Mouse (Mus musculus): ENCODE data around the gene Smarce1. TPM values are rescaled to one million over a fixed set of nuclear protein-coding genes. Genes with fewer than 3 reads are reported as not detected.

Smarce1 gene
- polyA plus RNA-seq, 1 experiment from 2014 or later = 150 TPM

DNA sequence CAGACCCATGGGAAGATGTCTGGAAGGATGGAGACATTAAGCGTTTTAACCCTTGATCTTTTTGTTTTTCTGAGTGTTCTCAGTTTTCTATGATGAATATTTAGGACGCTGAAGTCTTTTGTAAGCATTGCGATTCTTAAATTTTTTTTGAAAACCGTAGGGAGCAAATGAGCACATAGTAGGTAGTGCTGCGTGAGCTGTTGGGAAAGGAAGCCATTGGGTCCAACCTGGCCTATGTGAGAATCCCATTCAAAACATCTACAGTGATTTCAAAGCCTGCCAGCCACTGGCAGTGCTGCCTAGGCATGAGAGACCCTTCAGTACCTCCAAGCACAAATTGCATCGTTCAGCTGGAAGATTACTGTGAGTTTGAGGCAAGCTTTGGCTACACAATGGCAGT lies 60.8 kb downstream of the Smarce1 start:
- Histone ChIP-seq H3K4me1 (replicated peaks; ENCODE audit: control insufficient read depth, insufficient read depth, low read length) (no peaks in the 10 kb centered on the region), H3K27ac (ENCODE audit: low read depth, low read length) (no peak overlapping the region), H3K4me2 (no peak overlapping the region), H3K27me3 (replicated peaks; ENCODE audit: control insufficient read depth, insufficient read depth, low read length) (no peaks in the 10 kb centered on the region), H3K36me3 (ENCODE audit: control insufficient read depth, insufficient read depth, low read length) (no peaks in the 10 kb centered on the region), H3K9me3 (ENCODE audit: control insufficient read depth, low read length) (no peaks in the 10 kb centered on the region), H3K4me3 (ENCODE audit: low read depth, low read length) (no peak overlapping the region), H3K9ac (ENCODE audit: low read depth, low read length) (no peak overlapping the region)
- ATAC-seq (replicated peaks; ENCODE audit: low FRiP score) (no peak), DNase-seq (ENCODE audit: low spot score) (no peak)
- WGBS = 84% methylated on average over 6 of the region's 6 CpGs

DNA sequence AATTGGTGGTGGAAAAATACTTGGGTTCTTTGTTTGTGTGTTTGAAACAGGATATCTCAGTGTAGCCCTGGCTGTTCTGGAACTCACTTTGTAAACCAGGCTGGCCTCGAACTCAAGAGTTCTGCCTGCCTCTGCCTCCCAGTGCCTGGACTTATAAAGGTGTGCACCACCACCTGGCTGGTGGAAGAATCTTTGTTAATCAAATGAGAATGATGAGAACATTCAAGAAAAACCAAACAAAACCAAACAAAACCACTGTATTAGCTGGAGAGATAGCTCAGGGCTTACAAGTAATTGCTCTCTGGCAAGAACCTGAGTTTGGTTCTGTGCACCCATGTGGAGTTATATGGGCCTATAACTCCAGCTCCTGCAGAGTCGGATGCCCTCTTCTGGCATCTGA lies 61.4 kb downstream of the Smarce1 start:
- Histone ChIP-seq H3K27ac (ENCODE audit: low read depth, low read length) (no peak overlapping the region), H3K4me2 (no peak overlapping the region), H3K9ac (ENCODE audit: low read depth, low read length) (no peak overlapping the region), H3K4me3 (ENCODE audit: low read depth, low read length) (no peak overlapping the region), H3K4me1 (replicated peaks; ENCODE audit: control insufficient read depth, insufficient read depth, low read length) (no peaks in the 10 kb centered on the region), H3K9me3 (ENCODE audit: control insufficient read depth, low read length) (no peaks in the 10 kb centered on the region), H3K36me3 (ENCODE audit: control insufficient read depth, insufficient read depth, low read length) (no peaks in the 10 kb centered on the region), H3K27me3 (replicated peaks; ENCODE audit: control insufficient read depth, insufficient read depth, low read length) (no peaks in the 10 kb centered on the region)
- no peak for DNase-seq (ENCODE audit: low spot score)
- WGBS = 87% methylated on average over 2 of the region's 2 CpGs
- ATAC-seq (replicated peaks; ENCODE audit: low FRiP score) = no peak

DNA sequence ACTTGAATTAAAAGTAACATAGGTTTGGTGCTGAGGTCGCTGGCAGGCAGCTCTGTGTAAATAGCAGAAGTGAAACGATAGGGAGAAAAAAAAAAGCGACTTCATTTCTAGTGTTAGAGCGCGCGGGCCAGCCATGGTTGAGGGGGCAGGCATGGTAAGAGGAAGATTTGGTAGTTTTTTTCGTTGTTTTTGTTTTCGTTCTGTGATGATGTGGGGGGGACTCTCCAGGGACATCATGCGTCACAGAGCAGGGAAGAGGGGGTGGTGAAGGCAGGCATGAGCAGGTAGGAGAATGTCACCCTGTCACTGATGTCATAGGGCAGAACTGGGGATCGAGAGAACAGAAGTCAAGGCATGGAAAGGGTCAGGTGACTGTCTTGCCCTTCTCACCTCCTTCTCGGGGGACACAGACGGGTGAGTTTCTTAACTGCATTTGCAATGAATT lies 62.8 kb downstream of the Smarce1 start:
- no peak overlapping the region for H3K9ac ChIP-seq (ENCODE audit: low read depth, low read length)
- H3K27me3 ChIP-seq (replicated peaks; ENCODE audit: control insufficient read depth, insufficient read depth, low read length) = no peaks in the 10 kb centered on the region
- no peaks in the 10 kb centered on the region for H3K4me1 ChIP-seq (replicated peaks; ENCODE audit: control insufficient read depth, insufficient read depth, low read length)
- H3K4me2 ChIP-seq = no peak overlapping the region
- H3K9me3 ChIP-seq (ENCODE audit: control insufficient read depth, low read length) = no peaks in the 10 kb centered on the region
- no peak overlapping the region for H3K4me3 ChIP-seq (ENCODE audit: low read depth, low read length)
- H3K36me3 ChIP-seq (ENCODE audit: control insufficient read depth, insufficient read depth, low read length) = no peaks in the 10 kb centered on the region
- no peak overlapping the region for H3K27ac ChIP-seq (ENCODE audit: low read depth, low read length)
- DNase-seq (ENCODE audit: low spot score) (no peak), ATAC-seq (replicated peaks; ENCODE audit: low FRiP score) (no peak)
- WGBS = 69% methylated on average over 12 of the region's 12 CpGs

DNA sequence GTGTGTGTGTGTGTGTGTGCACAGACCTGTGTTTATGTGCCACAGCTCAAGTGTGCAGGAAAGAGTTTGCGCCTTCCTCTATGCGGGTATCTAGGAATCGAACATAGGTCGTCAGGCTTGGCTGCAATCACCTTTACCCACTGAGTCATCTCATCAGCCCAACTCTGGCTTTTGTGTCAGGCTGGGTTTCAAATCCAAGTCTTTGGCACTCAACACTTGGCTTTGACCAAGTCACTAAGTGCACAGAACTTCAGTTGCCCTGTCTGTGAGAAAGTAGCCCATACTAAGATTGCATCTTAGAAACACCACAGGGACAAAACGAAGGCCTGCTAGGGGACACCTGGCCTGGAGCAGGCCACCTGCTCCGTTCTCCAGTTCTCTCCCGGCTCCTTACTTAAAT lies 63.2 kb downstream of the Smarce1 start:
- Histone ChIP-seq H3K4me3 (ENCODE audit: low read depth, low read length) (no peak overlapping the region), H3K27ac (ENCODE audit: low read depth, low read length) (no peak overlapping the region), H3K27me3 (replicated peaks; ENCODE audit: control insufficient read depth, insufficient read depth, low read length) (no peaks in the 10 kb centered on the region), H3K9ac (ENCODE audit: low read depth, low read length) (no peak overlapping the region), H3K4me2 (no peak overlapping the region), H3K36me3 (ENCODE audit: control insufficient read depth, insufficient read depth, low read length) (no peaks in the 10 kb centered on the region), H3K4me1 (replicated peaks; ENCODE audit: control insufficient read depth, insufficient read depth, low read length) (no peaks in the 10 kb centered on the region), H3K9me3 (ENCODE audit: control insufficient read depth, low read length) (no peaks in the 10 kb centered on the region)
- 85% methylated on average over 7 of the region's 7 CpGs for WGBS
- ATAC-seq (replicated peaks; ENCODE audit: low FRiP score) (no peak), DNase-seq (ENCODE audit: low spot score) (no peak)

DNA sequence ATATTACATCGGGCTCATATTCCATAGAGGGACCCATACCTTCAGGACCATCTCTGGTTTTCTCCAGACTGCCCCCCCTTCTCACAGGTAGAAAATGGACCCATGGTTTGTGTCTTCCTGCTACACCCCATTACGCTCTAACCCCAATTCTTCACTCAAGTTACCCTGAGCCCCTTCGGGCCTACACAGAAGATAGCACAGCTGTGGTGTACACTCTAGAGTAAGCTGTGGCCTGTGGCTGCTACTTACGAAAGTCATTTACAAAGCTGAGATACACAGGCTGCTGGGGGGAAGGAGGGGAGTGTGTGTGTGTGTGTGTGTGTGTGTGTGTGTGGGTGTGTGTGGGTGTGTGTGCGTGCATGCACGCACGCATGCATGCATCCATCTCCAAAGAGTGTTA lies 64.6 kb downstream of the Smarce1 start:
- Histone ChIP-seq H3K36me3 (ENCODE audit: control insufficient read depth, insufficient read depth, low read length) (no peaks in the 10 kb centered on the region), H3K4me2 (no peak overlapping the region), H3K9me3 (ENCODE audit: control insufficient read depth, low read length) (no peaks in the 10 kb centered on the region), H3K4me1 (replicated peaks; ENCODE audit: control insufficient read depth, insufficient read depth, low read length) (no peaks in the 10 kb centered on the region), H3K27ac (ENCODE audit: low read depth, low read length) (no peak overlapping the region), H3K27me3 (replicated peaks; ENCODE audit: control insufficient read depth, insufficient read depth, low read length) (no peaks in the 10 kb centered on the region), H3K4me3 (ENCODE audit: low read depth, low read length) (no peak overlapping the region), H3K9ac (ENCODE audit: low read depth, low read length) (no peak overlapping the region)
- DNase-seq (ENCODE audit: low spot score) (no peak), ATAC-seq (replicated peaks; ENCODE audit: low FRiP score) (no peak)
- 91% methylated on average over 7 of the region's 7 CpGs for WGBS

DNA sequence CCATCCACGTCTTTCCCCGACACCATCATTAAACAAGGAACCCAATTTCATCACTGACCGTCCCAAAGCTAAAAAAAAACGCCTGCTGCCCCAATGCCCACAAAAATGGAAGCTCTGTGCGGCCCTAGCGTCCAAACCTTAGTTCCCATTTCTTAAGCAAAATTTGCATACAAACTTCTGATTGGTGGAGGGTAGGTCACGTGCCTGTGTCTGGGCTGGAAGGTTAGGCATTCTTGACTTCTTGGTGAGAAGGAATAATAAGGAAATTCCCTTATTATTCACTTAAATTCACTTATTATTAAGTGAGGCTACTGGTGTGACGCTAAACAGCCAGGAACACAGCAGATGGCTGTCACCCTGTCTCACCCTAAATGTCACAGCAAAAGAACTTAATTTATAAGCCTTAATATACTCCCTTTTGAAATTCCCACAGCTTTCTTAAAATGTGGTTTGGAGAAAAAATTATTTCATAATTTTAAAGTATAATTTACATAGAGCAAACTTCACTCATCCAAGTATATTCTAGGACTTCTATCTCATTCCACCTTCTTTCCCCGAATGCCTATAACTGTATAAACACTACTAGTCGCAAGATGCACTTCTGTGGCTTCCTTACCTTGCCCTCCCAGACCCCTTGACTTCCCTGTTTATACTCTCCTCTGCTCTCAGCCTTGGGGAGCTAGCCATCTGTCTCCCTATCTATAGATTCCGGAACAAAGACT lies 65.6 kb downstream of the Smarce1 start:
- Histone ChIP-seq H3K36me3 (ENCODE audit: control insufficient read depth, insufficient read depth, low read length) (no peaks in the 10 kb centered on the region), H3K4me3 (ENCODE audit: low read depth, low read length) (no peak overlapping the region), H3K9me3 (ENCODE audit: control insufficient read depth, low read length) (no peaks in the 10 kb centered on the region), H3K27me3 (replicated peaks; ENCODE audit: control insufficient read depth, insufficient read depth, low read length) (no peaks in the 10 kb centered on the region), H3K4me1 (replicated peaks; ENCODE audit: control insufficient read depth, insufficient read depth, low read length) (no peaks in the 10 kb centered on the region), H3K9ac (ENCODE audit: low read depth, low read length) (no peak overlapping the region), H3K27ac (ENCODE audit: low read depth, low read length) (no peak overlapping the region), H3K4me2 (no peak overlapping the region)
- WGBS = 57% methylated on average over 11 of the region's 11 CpGs
- DNase-seq (ENCODE audit: low spot score) (no peak), ATAC-seq (replicated peaks; ENCODE audit: low FRiP score) (no peak)

DNA sequence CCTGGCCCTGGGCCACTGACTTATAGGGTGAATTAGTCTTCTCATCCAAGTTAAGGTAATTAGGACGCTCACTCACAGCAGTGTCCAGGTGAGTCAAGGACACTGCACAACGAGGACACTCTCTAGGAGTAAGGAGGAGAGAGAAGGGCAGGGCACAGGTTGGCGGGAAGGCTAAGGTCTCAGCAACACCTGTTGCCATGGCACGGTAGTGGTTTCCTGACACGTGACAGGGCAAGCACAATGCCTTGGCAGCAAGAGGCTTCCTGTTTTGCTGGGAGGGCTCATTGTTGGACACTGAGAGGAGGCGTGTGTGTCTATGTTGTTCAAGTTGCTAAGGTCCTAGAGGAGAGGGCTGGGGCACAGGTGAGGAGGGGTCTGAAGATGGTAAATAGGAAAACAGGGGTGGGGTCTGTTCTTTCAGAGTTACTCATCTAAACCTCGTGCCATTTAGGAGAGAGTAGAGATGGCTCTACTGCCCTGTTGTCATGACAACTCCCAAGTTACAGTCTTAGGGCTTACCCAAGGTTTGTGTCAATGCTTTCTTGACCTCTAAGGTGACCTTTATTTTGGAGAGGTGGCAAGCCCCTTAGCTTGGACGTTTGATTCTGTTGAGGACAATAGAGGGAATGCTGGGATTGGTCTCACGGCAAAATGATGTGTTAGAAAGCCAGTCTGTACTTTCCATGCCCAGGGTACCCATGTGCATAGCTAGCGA lies 67.7 kb downstream of the Smarce1 start:
- Histone ChIP-seq H3K9me3 (ENCODE audit: control insufficient read depth, low read length) (no peaks in the 10 kb centered on the region), H3K27me3 (replicated peaks; ENCODE audit: control insufficient read depth, insufficient read depth, low read length) (no peaks in the 10 kb centered on the region), H3K36me3 (ENCODE audit: control insufficient read depth, insufficient read depth, low read length) (no peaks in the 10 kb centered on the region), H3K4me2 (no peak overlapping the region), H3K4me3 (ENCODE audit: low read depth, low read length) (no peak overlapping the region), H3K27ac (ENCODE audit: low read depth, low read length) (no peak overlapping the region), H3K4me1 (replicated peaks; ENCODE audit: control insufficient read depth, insufficient read depth, low read length) (no peaks in the 10 kb centered on the region), H3K9ac (ENCODE audit: low read depth, low read length) (no peak overlapping the region)
- ATAC-seq (replicated peaks; ENCODE audit: low FRiP score) (no peak), DNase-seq (ENCODE audit: low spot score) (no peak)
- WGBS = 73% methylated on average over 10 of the region's 10 CpGs

DNA sequence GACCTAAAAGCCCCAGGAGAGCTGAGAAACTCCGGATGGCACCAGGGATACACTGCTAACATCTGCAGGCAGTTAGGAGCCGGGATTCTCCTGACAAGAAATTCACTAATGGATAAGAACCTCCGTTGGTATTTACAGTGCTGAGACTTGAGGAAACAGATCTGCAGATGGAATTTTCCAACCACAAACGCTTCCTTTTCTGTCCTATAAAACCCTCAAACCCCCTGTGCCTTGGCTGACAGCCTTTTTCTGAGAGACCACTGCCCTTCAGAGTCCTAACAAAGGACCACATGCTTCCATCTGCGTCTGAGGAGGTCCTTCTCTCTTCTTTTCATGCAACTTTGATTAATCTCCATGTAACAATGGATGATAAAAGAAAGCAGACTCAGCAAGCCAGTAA lies 69.2 kb downstream of the Smarce1 start:
- ATAC-seq (replicated peaks; ENCODE audit: low FRiP score) (no peak), DNase-seq (ENCODE audit: low spot score) (no peak)
- H3K9ac ChIP-seq (ENCODE audit: low read depth, low read length) = no peak overlapping the region
- H3K4me2 ChIP-seq = no peak overlapping the region
- H3K36me3 ChIP-seq (ENCODE audit: control insufficient read depth, insufficient read depth, low read length) = no peaks in the 10 kb centered on the region
- no peak overlapping the region for H3K27ac ChIP-seq (ENCODE audit: low read depth, low read length)
- no peak overlapping the region for H3K4me3 ChIP-seq (ENCODE audit: low read depth, low read length)
- WGBS = 23% methylated on average over 5 of the region's 5 CpGs
- no peaks in the 10 kb centered on the region for H3K27me3 ChIP-seq (replicated peaks; ENCODE audit: control insufficient read depth, insufficient read depth, low read length)
- no peaks in the 10 kb centered on the region for H3K4me1 ChIP-seq (replicated peaks; ENCODE audit: control insufficient read depth, insufficient read depth, low read length)
- no peaks in the 10 kb centered on the region for H3K9me3 ChIP-seq (ENCODE audit: control insufficient read depth, low read length)

DNA sequence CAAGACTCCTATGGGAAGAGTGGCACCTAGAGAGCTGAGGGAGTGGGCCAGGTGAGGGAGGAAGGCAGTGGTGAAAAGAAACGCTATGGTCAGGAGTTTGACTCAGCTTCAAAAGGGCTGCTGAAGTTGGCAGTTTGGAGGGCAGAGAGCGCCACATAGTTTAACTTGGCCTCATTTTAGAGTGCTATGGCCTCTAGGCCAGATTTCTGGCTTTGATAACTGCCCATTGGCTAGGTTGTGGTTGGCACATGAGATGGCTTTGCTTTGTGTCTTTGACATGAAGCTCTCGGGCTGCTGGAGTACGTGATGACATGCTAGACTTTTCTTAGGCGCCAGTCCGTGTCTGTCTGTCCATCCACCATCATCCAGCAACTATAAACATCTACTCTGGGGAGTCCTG lies 70.6 kb downstream of the Smarce1 start:
- Histone ChIP-seq H3K27ac (ENCODE audit: low read depth, low read length) (no peak overlapping the region), H3K4me2 (no peak overlapping the region), H3K4me3 (ENCODE audit: low read depth, low read length) (no peak overlapping the region), H3K9me3 (ENCODE audit: control insufficient read depth, low read length) (no peaks in the 10 kb centered on the region), H3K36me3 (ENCODE audit: control insufficient read depth, insufficient read depth, low read length) (no peaks in the 10 kb centered on the region), H3K4me1 (replicated peaks; ENCODE audit: control insufficient read depth, insufficient read depth, low read length) (peaks cover 1% of the 10 kb centered on the region; the same call in 1 of the 2 replicates), H3K27me3 (replicated peaks; ENCODE audit: control insufficient read depth, insufficient read depth, low read length) (no peaks in the 10 kb centered on the region), H3K9ac (ENCODE audit: low read depth, low read length) (no peak overlapping the region)
- ATAC-seq (replicated peaks; ENCODE audit: low FRiP score) (no peak), DNase-seq (ENCODE audit: low spot score) (no peak)
- WGBS = 82% methylated on average over 6 of the region's 6 CpGs
